Mouse (Mus musculus) stomach, postnatal 0 days (tissue): ENCODE data around the gene Kif23. TPM values are rescaled to one million over a fixed set of nuclear protein-coding genes. Genes with fewer than 3 reads are reported as not detected.

Source experiments
- ATAC-seq: fragments of 200-750 bp; cut with Nextera tagmentation; 2 replicates; pipeline ENCODE4 v1.8.0; 2017; ENCODE audit not compliant: low FRiP score, low TSS enrichment
- DNase-seq: peaks from one replicate; pipeline ENCODE4 v3.0.0-alpha.2; 2016; ENCODE audit warnings: low spot score
- H3K27ac ChIP-seq: fragments of 300-500 bp; sonication (generic); replicated peaks from 2 replicates; pipeline ENCODE4 v1.5.1; 2014; ENCODE audit warnings: mild to moderate bottlenecking, control low read depth
- H3K27me3 ChIP-seq: fragments of 300-500 bp; sonication (generic); 2 replicates; pipeline ENCODE4 v1.6.1; 2014; ENCODE audit warnings: low read length; ENCODE audit not compliant: control insufficient read depth, insufficient read depth
- H3K36me3 ChIP-seq: fragments of 300-500 bp; sonication (generic); 2 replicates; pipeline ENCODE4 v1.6.1; 2014; ENCODE audit warnings: low read length, mixed read lengths; ENCODE audit not compliant: control insufficient read depth, insufficient read depth
- H3K4me1 ChIP-seq: fragments of 300-500 bp; sonication (generic); replicated peaks from 2 replicates; pipeline ENCODE4 v1.6.1; 2014; ENCODE audit warnings: antibody characterized with exemption; ENCODE audit not compliant: control insufficient read depth, insufficient read depth
- H3K4me2 ChIP-seq: fragments of 300-500 bp; sonication (generic); replicated peaks from 2 replicates; pipeline ENCODE4 v1.6.1; 2014; ENCODE audit warnings: low read depth, mild to moderate bottlenecking, control low read depth, moderate library complexity
- H3K4me3 ChIP-seq: fragments of 300-500 bp; sonication (generic); 2 replicates; pipeline ENCODE4 v1.5.1; 2014; ENCODE audit warnings: low read depth, low read length, control low read depth
- H3K9ac ChIP-seq: fragments of 300-500 bp; sonication (generic); 2 replicates; pipeline ENCODE4 v1.6.1; 2014; ENCODE audit warnings: mild to moderate bottlenecking, low read length, control low read depth, mixed read lengths
- H3K9me3 ChIP-seq: fragments of 300-500 bp; sonication (generic); 2 replicates; pipeline ENCODE4 v1.6.1; 2016; ENCODE audit warnings: low read length; ENCODE audit not compliant: control insufficient read depth
- CTCF ChIP-seq: IDR thresholded peaks from 2 replicates; pipeline ENCODE4 v1.5.1; 2016; ENCODE audit warnings: antibody characterized with exemption, low read depth, mild to moderate bottlenecking, moderate library complexity
- EP300 ChIP-seq: optimal IDR thresholded peaks from 2 replicates; pipeline ENCODE3; 2016; ENCODE audit warnings: antibody characterized with exemption
- WGBS: fragments of 180-500 bp; shearing (Covaris S2); extraction: QIAGEN DNeasy Blood & Tissue Kit; methylation state at CpG from one replicate; pipeline ENCODE4 v1.1.7; 2014; 5-methylcytosine and 5-hydroxymethylcytosine counted together
- polyA plus RNA-seq: library from polyadenylated mRNA; unstranded; fragments of >200 nt; fragmentation: Nextera tagmentation; extraction: Ambion mirVana; gene quantifications from 2 replicates; pipeline ENCODE4 v1.2.1, GENCODE M21; 2015

Kif23 gene
- polyA plus RNA-seq, 1 experiment from 2014 or later = 25.1 TPM

DNA sequence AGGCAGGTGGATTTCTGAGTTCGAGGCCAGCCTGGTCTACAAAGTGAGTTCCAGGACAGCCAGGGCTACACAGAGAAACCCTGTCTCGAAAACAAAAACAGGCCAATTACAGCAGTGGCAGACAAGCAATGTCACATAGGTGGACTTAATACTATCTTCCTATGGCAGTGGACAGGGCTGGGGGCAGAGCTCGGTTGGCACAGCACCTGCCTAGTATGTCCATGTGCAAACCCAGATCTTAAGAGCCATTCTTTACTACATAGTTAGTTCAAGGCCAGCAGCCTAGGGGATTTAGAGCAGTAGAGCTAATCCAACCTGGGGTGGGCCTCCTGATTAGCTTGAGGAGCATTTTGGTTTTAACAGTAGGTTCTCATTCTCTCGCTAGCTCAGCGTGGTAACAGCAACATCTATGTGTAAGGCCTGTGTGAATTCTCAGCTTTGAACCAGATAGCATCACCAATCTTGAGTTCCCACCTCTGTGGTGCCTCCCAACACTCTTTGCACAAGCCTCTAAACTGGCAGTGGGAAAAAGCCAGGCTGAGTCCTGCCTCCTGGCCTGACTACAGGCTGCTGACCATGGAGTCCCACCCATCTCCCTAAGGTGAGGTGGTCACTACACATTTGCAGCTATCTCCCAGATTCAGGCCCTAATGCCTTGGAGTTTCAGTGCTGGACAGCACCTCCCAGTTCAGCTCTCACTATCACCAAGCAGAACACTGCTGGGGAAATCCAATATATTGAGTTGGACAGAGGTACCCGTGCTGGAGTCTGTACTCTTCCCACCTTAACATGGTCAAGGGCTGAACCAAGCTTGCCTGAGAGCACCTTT, 35.1 kb downstream of the Kif23 start:
- H3K4me2 ChIP-seq = no peak overlapping the region
- no peak for ATAC-seq
- WGBS = 59% methylated on average over 6 of the region's 6 CpGs
- H3K4me1 ChIP-seq = no peaks in the 10 kb centered on the region
- no peak overlapping the region for H3K9ac ChIP-seq
- TF ChIP-seq CTCF (no peak), EP300 (no peak)
- H3K27ac ChIP-seq = no peak overlapping the region
- H3K9me3 ChIP-seq = no peaks in the 10 kb centered on the region
- peaks cover 8% of the 10 kb centered on the region for H3K36me3 ChIP-seq
- H3K27me3 ChIP-seq = no peaks in the 10 kb centered on the region
- no peak overlapping the region for H3K4me3 ChIP-seq
- DNase-seq = no peak

DNA sequence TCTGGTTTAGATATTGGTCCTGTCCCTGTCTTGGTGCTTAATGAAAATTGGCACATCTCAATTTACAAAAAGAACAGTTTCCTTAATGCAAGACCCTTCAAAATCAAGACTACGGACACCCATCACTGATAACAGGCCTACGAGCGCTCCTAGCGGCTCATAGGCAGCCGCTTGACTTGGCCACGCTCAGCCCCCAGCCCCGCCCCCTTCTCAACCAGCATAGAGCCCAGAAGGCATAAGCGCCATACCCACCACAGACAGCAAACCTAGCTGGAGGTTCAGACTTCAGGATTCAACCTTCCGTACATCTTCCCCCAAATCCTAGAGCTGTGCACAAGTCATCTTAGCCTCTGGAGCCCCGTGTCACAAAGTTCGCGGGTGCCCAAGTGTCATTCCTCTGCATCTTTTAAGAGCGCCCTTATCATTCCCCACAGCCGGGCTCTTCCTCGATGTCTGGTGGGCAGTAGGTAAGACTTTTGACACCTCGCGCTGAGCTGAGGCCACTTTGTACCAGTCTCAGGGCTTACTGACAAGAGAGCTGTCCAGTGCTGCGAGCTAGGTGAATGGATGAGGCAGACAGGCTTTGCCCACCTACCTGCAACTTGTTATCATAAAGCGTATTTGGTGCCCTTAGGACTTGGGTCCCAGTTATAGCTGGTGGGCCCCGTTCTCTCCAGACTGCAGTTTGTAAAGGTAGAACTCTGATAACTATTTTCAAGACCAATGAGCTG, 35.9 kb downstream of the Kif23 start:
- Histone ChIP-seq H3K9ac (no peak overlapping the region), H3K27ac (no peak overlapping the region), H3K36me3 (peaks cover 8% of the 10 kb centered on the region), H3K4me3 (no peak overlapping the region), H3K27me3 (no peaks in the 10 kb centered on the region), H3K4me2 (no peak overlapping the region), H3K4me1 (no peaks in the 10 kb centered on the region), H3K9me3 (no peaks in the 10 kb centered on the region)
- peak; percentile 37; the same call in 1 of the 2 replicates for TF ChIP-seq CTCF
- no peak for TF ChIP-seq EP300
- 42% methylated on average over 20 of the region's 20 CpGs for WGBS
- DNase-seq (no peak), ATAC-seq (no peak)

DNA sequence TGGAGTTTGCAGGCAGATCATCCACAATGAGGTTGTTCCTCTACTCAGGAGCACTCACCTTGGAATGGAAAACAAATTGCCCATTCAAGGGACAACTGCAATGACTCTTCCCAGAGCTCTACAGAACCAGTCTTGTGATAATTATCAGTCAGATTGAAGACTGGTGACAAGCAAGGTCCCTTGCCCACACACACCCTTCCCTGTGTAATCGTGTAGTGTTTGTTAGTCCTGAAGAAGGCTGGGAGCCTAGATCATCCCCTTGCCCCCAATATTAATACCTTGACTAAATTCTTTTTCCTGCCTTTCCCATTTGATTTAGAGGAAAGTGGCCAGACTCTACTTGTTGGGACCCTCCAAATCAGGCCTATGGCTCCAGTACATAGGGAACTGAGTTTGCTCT, 36.9 kb downstream of the Kif23 start:
- Histone ChIP-seq H3K27me3 (no peaks in the 10 kb centered on the region), H3K4me2 (no peak overlapping the region), H3K9me3 (no peaks in the 10 kb centered on the region), H3K4me3 (no peak overlapping the region), H3K9ac (no peak overlapping the region), H3K4me1 (peaks cover 1% of the 10 kb centered on the region; the same call in 1 of the 2 replicates), H3K36me3 (peaks cover 8% of the 10 kb centered on the region), H3K27ac (no peak overlapping the region)
- TF ChIP-seq EP300 = no peak
- TF ChIP-seq CTCF = no peak
- WGBS = 73% methylated on average over 1 of the region's 1 CpGs
- ATAC-seq = no peak
- DNase-seq = no peak

DNA sequence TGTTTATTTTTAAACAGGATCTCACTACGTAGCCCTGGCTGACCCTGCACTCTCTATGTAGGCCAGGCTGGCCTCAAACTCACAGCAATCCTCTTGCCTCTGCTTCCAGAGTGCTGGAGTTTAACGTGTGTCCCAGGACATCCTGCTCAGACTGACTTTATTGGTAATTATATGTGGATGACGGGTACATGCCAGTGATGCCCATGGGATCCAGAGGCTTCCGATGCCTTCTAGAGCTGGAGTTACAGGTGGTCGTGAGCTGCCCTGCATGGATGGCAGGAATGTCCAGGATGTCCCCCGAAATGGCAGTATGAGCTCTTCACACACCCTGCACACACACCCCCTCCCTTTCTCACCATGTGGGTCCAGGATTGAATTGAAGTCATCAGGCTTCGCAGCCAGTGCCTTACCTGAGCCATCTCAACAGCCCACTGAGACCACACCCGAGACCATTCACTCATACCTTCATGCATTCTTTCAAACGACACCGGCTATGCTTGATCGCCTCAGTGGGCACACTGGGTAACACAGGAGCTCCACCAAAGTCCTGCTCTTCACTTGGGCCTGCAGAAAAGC, 37.7 kb downstream of the Kif23 start:
- no peak for DNase-seq
- no peak for ATAC-seq
- 87% methylated on average over 11 of the region's 11 CpGs for WGBS

DNA sequence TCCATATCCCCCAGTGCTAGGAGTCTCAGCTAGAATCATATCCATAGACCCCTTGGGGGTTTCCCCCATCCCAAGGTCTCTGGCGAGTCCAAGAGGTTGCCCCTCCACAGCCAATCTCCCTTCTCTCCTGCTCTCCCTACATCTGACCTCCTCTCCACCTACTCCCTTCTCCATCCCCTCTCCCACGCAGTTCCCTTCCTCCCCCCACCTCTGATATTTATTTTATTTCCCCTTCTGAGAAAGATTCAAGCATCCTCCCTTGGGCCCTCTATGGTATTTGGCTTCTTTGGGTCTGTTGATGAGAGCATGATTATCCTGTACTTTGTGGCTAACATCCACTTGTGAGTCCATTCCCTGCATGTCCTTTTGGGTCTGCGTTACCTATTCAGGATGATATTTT, 38.2 kb downstream of the Kif23 start:
- Histone ChIP-seq H3K9ac (no peak overlapping the region), H3K27ac (no peak overlapping the region), H3K36me3 (peaks cover 8% of the 10 kb centered on the region), H3K4me3 (no peak overlapping the region), H3K9me3 (no peaks in the 10 kb centered on the region), H3K4me1 (peaks cover 6% of the 10 kb centered on the region; the same call in 1 of the 2 replicates), H3K27me3 (no peaks in the 10 kb centered on the region), H3K4me2 (no peak overlapping the region)
- no peak for ATAC-seq
- no peak for DNase-seq
- no peak for TF ChIP-seq CTCF
- no peak for TF ChIP-seq EP300
- WGBS = 70% methylated on average over 3 of the region's 3 CpGs

More for the DNA sequence above, 37.7 kb downstream of the Kif23 start:
- Histone ChIP-seq H3K9me3 (no peaks in the 10 kb centered on the region), H3K9ac (no peak overlapping the region), H3K4me1 (peaks cover 4% of the 10 kb centered on the region; the same call in 1 of the 2 replicates), H3K4me3 (no peak overlapping the region), H3K36me3 (peaks cover 8% of the 10 kb centered on the region), H3K27me3 (no peaks in the 10 kb centered on the region), H3K4me2 (no peak overlapping the region), H3K27ac (no peak overlapping the region)
- TF ChIP-seq EP300 (no peak), CTCF (no peak)
